Mouse (Mus musculus): ENCODE measurements around the gene Dock8. TPM values are rescaled to one million over a fixed set of nuclear protein-coding genes. Genes with fewer than 3 reads are reported as not detected.
A peak's percentile ranks its signal among the peaks of the same experiment; 100 is the strongest.

Gene Dock8
- total and polyA plus RNA-seq, 2 experiments from 2014 or later = 0.29 to 0.69 TPM

DNA sequence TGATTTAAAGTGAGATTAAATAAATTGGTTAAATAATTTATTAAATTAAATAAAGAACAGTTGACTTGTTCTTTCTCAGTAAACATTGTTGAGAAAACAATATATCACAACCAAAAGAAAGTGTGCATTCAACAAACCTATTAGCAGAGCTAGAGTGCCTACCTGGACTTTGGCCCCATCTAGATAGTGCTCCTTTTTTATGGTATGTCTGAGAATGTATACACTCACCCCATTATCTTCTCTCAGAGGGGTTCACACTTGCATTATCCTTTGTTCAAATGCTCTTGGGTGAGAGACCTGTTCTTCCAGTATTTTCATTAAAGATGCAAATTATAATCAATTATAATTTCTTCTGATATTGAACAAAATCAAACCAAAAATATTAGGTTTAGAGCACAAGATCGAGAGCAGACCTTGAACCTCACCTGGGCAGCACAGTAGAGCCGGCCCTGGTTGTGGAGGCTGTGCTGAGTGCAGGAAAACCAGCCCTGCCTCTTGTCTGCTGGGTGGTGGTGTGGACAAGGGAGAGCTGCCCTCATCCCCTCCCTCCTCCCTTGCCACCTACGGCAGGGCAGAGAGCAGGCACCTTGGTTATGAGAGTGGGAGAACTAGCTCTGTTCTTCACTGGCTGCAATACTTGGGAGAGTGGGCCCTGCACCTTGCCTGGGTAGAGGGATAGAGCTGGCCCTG is 26.5 kb upstream of the Dock8 start:
- WGBS = 91% methylated on average over 3 of the region's 3 CpGs
- H3K27me3 ChIP-seq (ENCODE audit: insufficient read depth, low read length) = no peaks in the 10 kb centered on the region
- no peak for TF ChIP-seq CTCF (IDR thresholded peaks at IDR 0.05; ENCODE audit: low read depth)
- no peak overlapping the region for H3K4me2 ChIP-seq (ENCODE audit: low read depth)
- no peak overlapping the region for H3K4me3 ChIP-seq (ENCODE audit: low read depth, low read length)
- ATAC-seq (no peak), DNase-seq (no peak)
- no peak overlapping the region for H3K9ac ChIP-seq
- H3K27ac ChIP-seq (ENCODE audit: low read depth, low read length) = no peak overlapping the region
- no peaks in the 10 kb centered on the region for H3K9me3 ChIP-seq (ENCODE audit: low read length)
- H3K36me3 ChIP-seq (ENCODE audit: insufficient read depth) = no peaks in the 10 kb centered on the region
- H3K4me1 ChIP-seq (ENCODE audit: insufficient read depth) = no peaks in the 10 kb centered on the region

DNA sequence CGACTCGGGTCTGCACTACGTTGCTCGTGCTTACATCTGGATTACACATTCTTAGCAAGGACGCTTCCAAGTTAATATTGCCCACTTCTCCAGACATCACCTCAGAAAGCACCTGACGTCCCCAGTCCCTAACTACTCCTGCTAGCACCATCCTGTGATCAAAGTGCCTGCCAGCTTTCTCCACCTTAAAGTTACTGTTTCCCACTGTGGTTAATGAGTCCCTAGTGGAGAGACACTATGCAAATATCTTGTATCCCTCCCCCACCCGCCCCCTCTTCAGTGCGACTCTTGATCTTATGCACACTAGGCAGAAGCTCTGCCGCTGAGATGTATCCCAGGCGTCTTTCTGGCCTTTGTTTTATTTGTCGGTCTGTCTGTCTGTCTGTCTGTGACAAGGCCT is 21.3 kb upstream of the Dock8 start:
- no peak for DNase-seq
- Histone ChIP-seq H3K9ac (no peak overlapping the region), H3K27me3 (ENCODE audit: insufficient read depth, low read length) (no peaks in the 10 kb centered on the region), H3K36me3 (ENCODE audit: insufficient read depth) (no peaks in the 10 kb centered on the region), H3K4me2 (ENCODE audit: low read depth) (no peak overlapping the region), H3K4me1 (ENCODE audit: insufficient read depth) (no peaks in the 10 kb centered on the region), H3K4me3 (ENCODE audit: low read depth, low read length) (no peak overlapping the region), H3K27ac (ENCODE audit: low read depth, low read length) (no peak overlapping the region), H3K9me3 (ENCODE audit: low read length) (no peaks in the 10 kb centered on the region)
- no peak for ATAC-seq
- WGBS = 80% methylated on average over 11 of the region's 11 CpGs
- no peak for TF ChIP-seq CTCF (IDR thresholded peaks at IDR 0.05; ENCODE audit: low read depth)

DNA sequence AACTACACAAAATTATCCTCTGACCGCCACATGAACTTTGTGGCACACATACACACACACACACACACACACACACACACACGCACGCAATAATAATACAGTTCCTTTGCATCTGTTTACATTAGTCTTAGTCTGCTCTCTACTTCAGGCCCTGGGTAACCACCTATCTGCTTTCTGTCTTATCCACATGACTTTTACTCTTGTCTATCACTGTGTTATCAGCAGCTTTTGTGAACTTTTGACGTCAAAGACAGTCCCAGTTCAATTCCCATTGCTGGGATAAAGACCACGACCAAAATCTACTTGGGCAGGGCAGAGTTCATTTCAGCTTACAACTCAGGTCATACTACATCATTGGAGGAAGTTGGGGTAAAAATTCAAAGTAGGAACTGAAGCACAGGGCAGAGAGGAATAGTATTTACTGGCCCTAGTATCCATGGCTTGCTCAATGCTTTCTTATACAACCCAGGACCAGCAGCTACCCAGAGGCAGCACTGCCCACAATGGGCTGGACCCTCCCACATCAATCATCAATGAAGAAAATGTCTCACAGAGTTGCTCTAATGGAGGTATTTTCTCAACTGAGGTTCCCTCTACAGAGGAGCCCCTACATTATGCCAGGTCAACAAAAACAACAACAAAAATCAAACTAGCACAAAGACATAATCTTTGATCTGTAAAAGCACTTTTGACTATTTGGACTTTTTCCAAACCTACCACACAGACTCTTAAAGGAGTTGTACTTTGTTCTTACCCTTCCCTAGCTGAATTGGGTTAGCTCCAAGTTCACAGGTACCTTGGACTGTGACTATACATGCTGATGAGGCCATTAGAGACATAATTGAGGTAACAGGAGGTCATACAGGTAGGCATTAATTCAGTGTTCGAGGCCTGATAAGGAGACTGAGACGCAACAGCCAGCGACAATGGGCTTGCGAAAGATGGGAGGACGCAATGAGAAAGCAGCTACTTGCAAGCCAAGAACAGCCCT is 20.2 kb upstream of the Dock8 start:
- no peaks in the 10 kb centered on the region for H3K27me3 ChIP-seq (ENCODE audit: insufficient read depth, low read length)

DNA sequence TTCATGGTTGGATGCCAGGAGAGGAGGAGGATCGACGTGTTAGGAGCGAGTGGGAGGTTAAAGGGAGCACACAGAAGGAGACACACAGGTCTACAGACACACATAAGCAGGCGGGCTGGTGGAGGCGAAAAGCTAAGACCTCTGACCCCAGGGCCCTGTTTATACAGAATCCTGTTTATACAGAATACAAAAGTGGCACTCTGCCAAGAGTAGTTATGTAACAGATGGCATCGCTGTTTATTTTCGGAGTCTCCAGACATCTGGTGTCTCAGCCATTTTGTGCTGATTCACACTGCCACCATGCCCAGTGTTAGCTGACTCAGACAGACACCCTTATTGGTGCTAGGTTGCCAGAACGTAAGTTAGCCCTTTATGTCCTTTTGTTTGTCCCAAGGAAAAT is 18.0 kb upstream of the Dock8 start:
- H3K4me2 ChIP-seq (ENCODE audit: low read depth) = no peak overlapping the region
- ATAC-seq (peak; percentile 66), DNase-seq (peak; percentile 65)

More for the DNA sequence above, 20.2 kb upstream of the Dock8 start:
- Histone ChIP-seq H3K4me2 (ENCODE audit: low read depth) (no peak overlapping the region), H3K36me3 (ENCODE audit: insufficient read depth) (no peaks in the 10 kb centered on the region), H3K27ac (ENCODE audit: low read depth, low read length) (no peak overlapping the region), H3K4me3 (ENCODE audit: low read depth, low read length) (no peak overlapping the region), H3K9me3 (ENCODE audit: low read length) (no peaks in the 10 kb centered on the region), H3K9ac (no peak overlapping the region), H3K4me1 (ENCODE audit: insufficient read depth) (no peaks in the 10 kb centered on the region)
- ATAC-seq (no peak), DNase-seq (no peak)
- WGBS = 90% methylated on average over 10 of the region's 10 CpGs
- no peak for TF ChIP-seq CTCF (IDR thresholded peaks at IDR 0.05; ENCODE audit: low read depth)

DNA sequence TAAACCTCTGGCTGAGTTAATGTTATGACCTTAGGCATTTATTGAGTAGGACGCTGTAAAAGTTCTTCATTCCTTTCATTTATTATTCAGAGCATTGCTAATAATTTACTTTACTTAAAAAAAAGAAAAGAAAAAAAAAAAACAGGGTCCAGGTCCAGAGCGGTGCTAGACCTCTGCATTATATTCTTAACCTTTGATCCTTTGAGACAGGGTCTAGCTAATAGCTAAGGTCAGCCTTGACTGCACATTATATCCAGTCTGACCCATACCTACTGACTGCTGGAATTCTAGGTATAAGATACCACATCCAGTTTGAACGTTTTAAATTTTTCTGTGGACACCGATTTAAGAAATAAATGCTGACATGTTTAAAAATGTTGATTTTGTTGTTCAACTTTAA is 16.3 kb upstream of the Dock8 start:
- no peak for ATAC-seq
- Histone ChIP-seq H3K36me3 (ENCODE audit: insufficient read depth) (no peaks in the 10 kb centered on the region), H3K4me3 (ENCODE audit: low read depth, low read length) (no peak overlapping the region), H3K9ac (no peak overlapping the region), H3K4me2 (ENCODE audit: low read depth) (no peak overlapping the region), H3K27me3 (ENCODE audit: insufficient read depth, low read length) (no peaks in the 10 kb centered on the region), H3K9me3 (ENCODE audit: low read length) (no peaks in the 10 kb centered on the region), H3K4me1 (ENCODE audit: insufficient read depth) (no peaks in the 10 kb centered on the region), H3K27ac (ENCODE audit: low read depth, low read length) (no peak overlapping the region)
- WGBS = 87% methylated on average over 4 of the region's 4 CpGs
- no peak for TF ChIP-seq CTCF (IDR thresholded peaks at IDR 0.05; ENCODE audit: low read depth)
- no peak for DNase-seq

More for the DNA sequence above, 18.0 kb upstream of the Dock8 start:
- no peak for TF ChIP-seq CTCF (IDR thresholded peaks at IDR 0.05; ENCODE audit: low read depth)
- Histone ChIP-seq H3K4me1 (ENCODE audit: insufficient read depth) (no peaks in the 10 kb centered on the region), H3K27me3 (ENCODE audit: insufficient read depth, low read length) (no peaks in the 10 kb centered on the region), H3K9me3 (ENCODE audit: low read length) (no peaks in the 10 kb centered on the region), H3K36me3 (ENCODE audit: insufficient read depth) (no peaks in the 10 kb centered on the region), H3K4me3 (ENCODE audit: low read depth, low read length) (no peak overlapping the region), H3K27ac (ENCODE audit: low read depth, low read length) (no peak overlapping the region), H3K9ac (no peak overlapping the region)
- WGBS = 42% methylated on average over 8 of the region's 8 CpGs

DNA sequence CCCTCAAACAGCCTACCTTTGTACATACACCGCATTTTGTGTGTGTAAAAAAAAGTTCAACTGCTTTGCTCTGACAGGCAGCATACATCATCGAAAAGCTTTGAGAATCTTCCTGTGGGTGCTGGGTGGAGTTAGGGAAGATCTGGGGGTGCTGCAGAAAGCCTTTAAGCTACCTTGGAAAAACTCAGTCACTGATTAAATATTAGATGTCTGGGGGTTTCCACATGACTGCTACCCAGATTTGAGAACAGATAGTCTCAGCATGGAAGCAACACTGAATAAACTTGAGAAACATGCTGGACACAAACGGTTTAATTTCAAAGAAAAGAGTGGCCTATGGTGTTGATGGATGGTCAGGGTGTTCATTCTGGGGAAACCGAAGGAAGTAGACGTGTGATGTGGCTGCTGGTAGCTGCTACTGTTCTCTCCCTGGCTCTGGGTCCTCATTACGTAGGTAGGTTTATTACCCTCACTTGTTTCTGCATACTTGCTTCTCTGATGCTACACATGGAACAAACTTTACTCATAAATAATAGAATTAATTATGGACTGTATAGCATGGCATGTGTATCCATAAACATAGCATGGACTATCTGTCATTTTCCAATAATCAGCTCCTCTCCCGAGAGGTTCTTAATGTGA is 15.4 kb upstream of the Dock8 start:
- no peaks in the 10 kb centered on the region for H3K9me3 ChIP-seq (ENCODE audit: low read length)
- H3K36me3 ChIP-seq (ENCODE audit: insufficient read depth) = no peaks in the 10 kb centered on the region
- no peak for DNase-seq
- no peak overlapping the region for H3K27ac ChIP-seq (ENCODE audit: low read depth, low read length)
- H3K27me3 ChIP-seq (ENCODE audit: insufficient read depth, low read length) = no peaks in the 10 kb centered on the region
- no peak for ATAC-seq
- no peak overlapping the region for H3K4me2 ChIP-seq (ENCODE audit: low read depth)
- no peaks in the 10 kb centered on the region for H3K4me1 ChIP-seq (ENCODE audit: insufficient read depth)
- H3K4me3 ChIP-seq (ENCODE audit: low read depth, low read length) = no peak overlapping the region
- WGBS = 81% methylated on average over 7 of the region's 7 CpGs
- no peak overlapping the region for H3K9ac ChIP-seq
- no peak for TF ChIP-seq CTCF (IDR thresholded peaks at IDR 0.05; ENCODE audit: low read depth)
